Mouse (Mus musculus): ENCODE measurements around the gene P4ha2. TPM values are rescaled to one million over a fixed set of nuclear protein-coding genes. Genes with fewer than 3 reads are reported as not detected.

Gene P4ha2
- polyA plus RNA-seq, 1 experiment from 2014 or later: 69.0 TPM

DNA sequence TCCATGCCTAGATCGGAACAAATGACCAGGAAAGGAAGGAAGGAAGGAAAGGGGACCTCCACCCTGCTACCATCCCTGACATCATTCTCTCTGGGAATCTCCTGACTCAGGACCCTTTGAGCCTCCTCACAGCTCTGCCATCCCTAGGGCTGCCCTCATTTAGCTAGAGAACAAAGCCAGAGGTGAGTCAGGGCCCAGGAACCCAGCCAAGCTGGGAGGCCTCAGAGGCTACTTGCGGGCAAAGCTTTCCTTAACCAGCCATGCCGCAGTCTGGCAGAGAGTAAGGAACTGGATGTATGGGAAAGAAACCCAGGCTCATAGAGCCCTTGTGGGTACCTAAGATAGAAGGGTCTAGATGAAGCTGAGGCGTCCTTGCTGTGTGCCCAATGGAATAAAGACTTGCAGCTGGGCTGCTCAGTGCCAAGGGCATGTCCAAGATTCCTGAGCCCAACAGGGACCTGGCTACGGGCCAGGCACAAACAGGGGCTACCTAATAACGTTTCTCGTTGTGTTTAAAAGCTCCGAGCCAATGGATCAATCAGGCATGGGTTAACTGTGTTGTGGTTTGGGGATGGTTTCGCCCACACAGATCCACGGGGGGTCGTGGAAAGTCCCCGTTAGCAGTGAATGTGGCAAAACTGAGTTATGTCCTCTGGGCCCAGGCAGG lies 37.7 kb upstream of the P4ha2 start:
- peaks cover 64% of the 10 kb centered on the region for H3K4me1 ChIP-seq
- no peak overlapping the region; the same call in 1 of the 2 replicates for H3K27ac ChIP-seq
- no peaks in the 10 kb centered on the region for H3K9me3 ChIP-seq
- 82% methylated on average over 12 of the region's 12 CpGs for WGBS
- H3K27me3 ChIP-seq (ENCODE audit: insufficient read depth, poor library complexity, severe bottlenecking): peaks cover 43% of the 10 kb centered on the region
- DNase-seq (ENCODE audit: low spot score): no peak
- no peak overlapping the region for H3K4me3 ChIP-seq
- H3K36me3 ChIP-seq: no peaks in the 10 kb centered on the region

DNA sequence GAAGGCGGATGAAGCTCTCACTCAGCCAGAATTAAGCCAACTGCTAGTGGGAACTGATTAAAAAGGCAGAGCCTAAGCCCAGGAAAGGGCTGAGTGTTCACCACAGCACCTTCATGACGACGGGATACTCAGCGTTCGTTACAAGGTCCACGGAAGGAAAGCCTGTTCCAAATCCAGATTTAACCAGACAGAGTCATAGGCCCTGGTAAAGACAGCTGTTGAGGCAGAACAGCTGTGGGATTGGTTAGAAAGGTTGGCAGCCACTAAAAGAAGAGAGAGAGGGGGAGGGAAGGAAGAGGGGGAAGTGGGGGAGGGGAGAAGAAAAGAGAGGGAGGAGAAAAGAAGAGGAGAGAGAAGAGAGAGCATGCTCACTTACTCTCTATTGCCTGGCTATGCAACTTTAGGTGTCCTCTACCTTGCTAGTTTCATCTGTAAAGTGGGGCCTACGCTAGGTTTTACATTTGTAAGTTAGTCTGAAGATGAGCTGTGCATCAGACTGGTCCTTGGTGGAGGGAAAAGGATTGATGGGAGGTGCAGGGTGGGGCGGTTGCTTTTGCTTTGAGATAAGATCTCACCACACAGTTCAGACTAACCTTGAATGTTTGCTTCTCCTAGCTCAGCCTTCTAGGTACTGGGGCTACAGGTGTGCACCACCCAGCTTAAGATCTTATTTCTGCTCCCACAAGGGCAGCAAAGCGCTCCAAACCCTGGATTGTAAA lies 37.0 kb upstream of the P4ha2 start:
- Histone ChIP-seq H3K27ac (no peak overlapping the region; the same call in 1 of the 2 replicates), H3K36me3 (no peaks in the 10 kb centered on the region), H3K9me3 (no peaks in the 10 kb centered on the region), H3K27me3 (ENCODE audit: insufficient read depth, poor library complexity, severe bottlenecking) (peaks cover 45% of the 10 kb centered on the region), H3K4me3 (no peak overlapping the region), H3K4me1 (peaks cover 64% of the 10 kb centered on the region)
- 71% methylated on average over 9 of the region's 9 CpGs for WGBS
- no peak for DNase-seq (ENCODE audit: low spot score)

DNA sequence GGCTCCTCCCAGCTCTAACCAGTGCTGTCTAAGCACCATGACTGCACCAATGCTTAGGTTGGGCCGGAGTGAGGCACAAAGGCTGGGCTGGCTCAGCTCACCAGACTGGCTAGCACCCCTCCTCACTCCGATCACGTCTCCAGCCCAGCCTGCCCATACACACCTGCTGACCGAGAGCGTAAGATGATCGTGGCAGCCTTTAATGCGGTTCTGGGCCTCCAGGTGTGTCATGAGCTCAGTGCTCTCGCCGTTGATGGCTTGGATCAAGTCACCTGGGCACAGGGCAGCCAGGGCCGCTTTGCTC lies 36.5 kb upstream of the P4ha2 start:
- Histone ChIP-seq H3K36me3 (no peaks in the 10 kb centered on the region), H3K4me3 (no peak overlapping the region), H3K27ac (no peak overlapping the region), H3K9me3 (no peaks in the 10 kb centered on the region), H3K4me1 (peaks cover 64% of the 10 kb centered on the region), H3K27me3 (ENCODE audit: insufficient read depth, poor library complexity, severe bottlenecking) (peaks cover 51% of the 10 kb centered on the region)
- 87% methylated on average over 10 of the region's 10 CpGs for WGBS
- DNase-seq (ENCODE audit: low spot score): no peak

DNA sequence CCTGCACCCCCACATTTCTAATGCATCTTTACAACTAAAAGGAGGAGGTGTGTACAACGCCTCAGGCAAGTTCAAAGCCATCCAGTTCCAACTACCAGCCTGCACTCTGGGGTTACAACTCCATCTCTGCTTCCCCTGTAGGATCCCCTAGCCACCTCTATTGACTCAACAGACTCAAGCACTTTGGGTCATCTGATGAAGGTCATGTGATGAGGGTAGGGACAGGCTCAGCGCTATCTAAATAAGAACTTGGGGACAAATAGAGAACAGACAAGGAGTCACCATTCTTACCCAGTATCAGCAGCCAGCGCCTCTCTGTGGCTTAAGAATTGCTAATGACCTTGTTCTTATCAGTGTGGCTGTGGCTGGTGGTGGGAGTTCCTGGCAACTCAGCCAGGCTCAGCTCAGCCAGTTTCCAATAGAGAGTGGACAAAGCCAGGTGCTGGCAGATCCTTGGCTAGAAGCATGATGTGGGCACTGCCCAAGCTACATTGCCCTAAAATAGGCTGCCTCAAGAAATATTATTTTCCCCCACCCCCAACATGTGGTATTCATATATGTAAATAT lies 35.4 kb upstream of the P4ha2 start:
- peaks cover 58% of the 10 kb centered on the region for H3K27me3 ChIP-seq (ENCODE audit: insufficient read depth, poor library complexity, severe bottlenecking)
- no peak overlapping the region for H3K4me3 ChIP-seq
- H3K36me3 ChIP-seq: no peaks in the 10 kb centered on the region
- WGBS: 39% methylated on average over 3 of the region's 3 CpGs
- peak overlapping the region; percentile 44; the same call in 1 of the 2 replicates for H3K27ac ChIP-seq
- H3K9me3 ChIP-seq: no peaks in the 10 kb centered on the region
- peaks cover 61% of the 10 kb centered on the region for H3K4me1 ChIP-seq
- no peak for DNase-seq (ENCODE audit: low spot score)

DNA sequence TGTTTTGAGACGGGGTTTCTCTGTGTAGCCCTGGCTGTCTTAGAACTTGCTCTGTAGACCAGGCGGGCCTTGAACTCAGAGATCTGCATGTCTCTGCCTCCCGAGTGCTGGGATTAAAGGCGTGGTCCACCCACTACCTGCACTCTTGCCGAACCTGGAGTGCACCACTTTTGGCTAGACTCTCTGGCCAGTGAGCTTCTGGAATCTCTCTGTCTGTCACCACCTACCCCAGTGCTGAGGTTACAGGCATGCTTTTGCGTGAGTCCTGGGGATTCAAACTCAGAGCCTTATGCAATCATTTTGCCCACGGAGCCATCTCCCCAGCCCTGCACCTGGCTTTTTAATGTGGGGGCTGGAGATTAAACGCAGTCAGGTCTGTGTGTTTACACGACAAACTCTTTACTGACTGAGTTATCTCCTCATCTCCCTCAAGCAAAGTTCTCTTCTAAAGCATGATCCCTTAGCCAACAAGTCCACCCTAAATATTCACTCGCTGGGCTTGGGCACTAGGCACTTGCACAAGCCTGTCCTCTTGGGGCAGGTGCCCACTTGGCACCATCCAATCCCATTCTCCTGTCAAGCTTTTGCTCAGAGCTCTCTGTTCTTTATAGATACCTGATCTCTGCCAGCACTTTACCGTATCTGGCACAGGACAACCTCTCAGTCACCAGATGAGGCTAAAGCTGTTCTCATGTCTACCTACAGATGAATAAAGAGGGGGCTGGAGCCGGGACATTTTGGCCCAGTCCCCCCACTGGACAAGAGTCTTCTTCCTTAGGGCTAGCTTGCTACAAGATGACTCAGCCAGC lies 34.6 kb upstream of the P4ha2 start:
- Histone ChIP-seq H3K4me3 (no peak overlapping the region), H3K9me3 (no peaks in the 10 kb centered on the region), H3K27me3 (ENCODE audit: insufficient read depth, poor library complexity, severe bottlenecking) (peaks cover 59% of the 10 kb centered on the region), H3K36me3 (no peaks in the 10 kb centered on the region), H3K4me1 (peaks cover 53% of the 10 kb centered on the region), H3K27ac (no peak overlapping the region)
- DNase-seq (ENCODE audit: low spot score): no peak
- 68% methylated on average over 12 of the region's 12 CpGs for WGBS

DNA sequence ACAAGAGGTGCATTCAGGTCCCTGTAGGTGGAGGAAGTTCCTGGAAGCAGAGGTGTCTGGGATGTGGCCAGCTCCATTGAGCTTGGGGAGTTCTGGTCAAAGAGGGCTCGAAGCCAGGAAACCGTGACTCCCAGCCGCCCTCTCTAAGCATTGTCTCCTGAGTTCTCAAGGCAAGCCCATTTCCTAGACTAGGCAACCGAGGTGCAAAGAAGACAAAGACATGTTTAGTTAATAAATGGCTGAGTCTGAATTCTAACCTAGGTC lies 34.0 kb upstream of the P4ha2 start:
- Histone ChIP-seq H3K27me3 (ENCODE audit: insufficient read depth, poor library complexity, severe bottlenecking) (peaks cover 61% of the 10 kb centered on the region), H3K4me3 (no peak overlapping the region), H3K4me1 (peaks cover 50% of the 10 kb centered on the region), H3K27ac (no peak overlapping the region), H3K36me3 (no peaks in the 10 kb centered on the region), H3K9me3 (no peaks in the 10 kb centered on the region)
- no peak for DNase-seq (ENCODE audit: low spot score)
- 89% methylated on average over 4 of the region's 4 CpGs for WGBS

DNA sequence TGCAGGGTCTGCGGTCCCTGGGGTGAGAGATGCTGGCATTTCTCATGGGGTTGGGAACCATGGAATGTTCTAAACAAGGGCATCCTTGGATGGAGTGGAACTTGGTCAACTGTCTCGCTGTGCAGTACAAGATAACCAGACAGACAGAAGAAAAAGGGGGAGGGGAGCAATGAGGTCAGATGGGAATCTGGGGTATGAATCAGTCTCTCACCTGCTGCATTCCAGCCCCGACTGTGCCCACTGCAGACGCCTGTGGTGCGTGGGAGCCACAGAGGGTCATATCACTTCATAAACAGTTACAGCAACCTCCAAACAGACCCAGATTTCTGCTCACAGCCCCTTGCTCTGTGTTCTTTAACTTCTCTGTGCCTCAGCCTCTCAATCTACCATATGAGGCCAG lies 33.5 kb upstream of the P4ha2 start:
- peaks cover 62% of the 10 kb centered on the region for H3K27me3 ChIP-seq (ENCODE audit: insufficient read depth, poor library complexity, severe bottlenecking)
- H3K27ac ChIP-seq: no peak overlapping the region
- H3K9me3 ChIP-seq: no peaks in the 10 kb centered on the region
- no peaks in the 10 kb centered on the region for H3K36me3 ChIP-seq
- H3K4me1 ChIP-seq: peaks cover 49% of the 10 kb centered on the region
- WGBS: 63% methylated on average over 5 of the region's 5 CpGs
- no peak overlapping the region for H3K4me3 ChIP-seq
- DNase-seq (ENCODE audit: low spot score): no peak

DNA sequence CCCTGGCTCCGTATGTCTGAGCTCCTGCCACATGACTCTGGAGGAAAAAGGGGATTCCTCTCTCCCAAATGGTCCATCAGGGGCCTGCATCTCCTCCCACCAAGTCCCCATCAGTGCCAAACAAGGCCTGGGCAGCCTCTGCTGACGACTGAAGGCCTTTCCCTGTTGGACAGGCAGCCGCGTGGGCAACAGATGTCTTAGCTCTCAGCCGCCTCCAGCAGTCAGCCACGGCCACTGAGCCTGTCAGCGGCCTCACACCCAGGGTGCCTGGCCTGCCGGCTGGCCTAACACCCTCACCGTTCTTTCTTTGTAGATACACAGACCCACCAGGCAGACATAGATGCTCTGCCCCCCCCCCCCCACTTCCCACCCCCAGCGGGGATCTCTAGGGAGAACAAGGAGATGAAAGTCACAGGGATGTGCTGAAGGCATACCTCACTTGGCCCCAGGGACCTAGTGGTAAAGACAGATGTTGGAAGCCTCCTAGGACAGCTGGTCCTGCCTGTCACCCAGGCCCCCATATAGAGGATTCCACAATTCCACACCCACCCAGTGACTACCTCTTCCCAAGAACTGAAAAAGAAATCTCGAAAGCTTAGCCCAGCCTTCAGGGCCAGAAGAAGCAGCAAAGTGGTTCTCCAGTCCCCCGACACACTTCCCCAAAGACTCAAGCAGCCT lies 32.4 kb upstream of the P4ha2 start:
- Histone ChIP-seq H3K36me3 (no peaks in the 10 kb centered on the region), H3K4me1 (peaks cover 48% of the 10 kb centered on the region), H3K9me3 (no peaks in the 10 kb centered on the region), H3K4me3 (peak overlapping the region; percentile 69; the same call in 1 of the 2 replicates), H3K27ac (peak overlapping the region; percentile 9), H3K27me3 (ENCODE audit: insufficient read depth, poor library complexity, severe bottlenecking) (peaks cover 66% of the 10 kb centered on the region)
- WGBS: 17% methylated on average over 12 of the region's 12 CpGs
- DNase-seq (ENCODE audit: low spot score): peak; percentile 91

DNA sequence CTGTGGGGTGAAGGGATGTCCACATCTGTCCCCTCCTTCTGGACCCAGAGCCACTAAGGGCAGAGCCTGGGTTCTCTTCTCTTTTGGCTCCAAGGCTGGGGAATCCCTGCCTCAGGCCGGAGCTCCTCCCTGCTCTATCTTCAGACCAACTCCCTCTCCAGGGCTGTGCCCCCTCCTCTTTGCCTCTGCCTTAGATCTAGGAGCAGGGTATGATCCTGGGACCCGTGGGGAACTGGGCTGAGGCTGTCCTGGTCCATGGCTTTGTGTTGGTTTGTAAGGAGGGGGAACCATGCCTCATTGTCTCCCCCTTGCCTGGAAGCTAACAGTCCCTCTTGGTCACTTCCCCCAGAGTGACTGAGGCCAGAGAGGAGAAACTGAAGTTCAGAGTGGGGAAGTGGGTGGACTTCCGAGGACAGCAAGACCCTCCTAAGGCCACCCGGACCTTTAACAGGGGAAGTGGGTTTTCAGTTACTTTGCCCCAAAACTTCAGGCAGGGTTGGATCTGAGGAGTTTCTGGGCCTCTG lies 31.8 kb upstream of the P4ha2 start:
- DNase-seq (ENCODE audit: low spot score): no peak
- H3K27ac ChIP-seq: peak overlapping the region; percentile 79
- H3K36me3 ChIP-seq: no peaks in the 10 kb centered on the region
- 23% methylated on average over 4 of the region's 4 CpGs for WGBS
- peak overlapping the region; percentile 69 for H3K4me3 ChIP-seq
- H3K27me3 ChIP-seq (ENCODE audit: insufficient read depth, poor library complexity, severe bottlenecking): peaks cover 66% of the 10 kb centered on the region
- H3K9me3 ChIP-seq: no peaks in the 10 kb centered on the region
- peaks cover 52% of the 10 kb centered on the region for H3K4me1 ChIP-seq

DNA sequence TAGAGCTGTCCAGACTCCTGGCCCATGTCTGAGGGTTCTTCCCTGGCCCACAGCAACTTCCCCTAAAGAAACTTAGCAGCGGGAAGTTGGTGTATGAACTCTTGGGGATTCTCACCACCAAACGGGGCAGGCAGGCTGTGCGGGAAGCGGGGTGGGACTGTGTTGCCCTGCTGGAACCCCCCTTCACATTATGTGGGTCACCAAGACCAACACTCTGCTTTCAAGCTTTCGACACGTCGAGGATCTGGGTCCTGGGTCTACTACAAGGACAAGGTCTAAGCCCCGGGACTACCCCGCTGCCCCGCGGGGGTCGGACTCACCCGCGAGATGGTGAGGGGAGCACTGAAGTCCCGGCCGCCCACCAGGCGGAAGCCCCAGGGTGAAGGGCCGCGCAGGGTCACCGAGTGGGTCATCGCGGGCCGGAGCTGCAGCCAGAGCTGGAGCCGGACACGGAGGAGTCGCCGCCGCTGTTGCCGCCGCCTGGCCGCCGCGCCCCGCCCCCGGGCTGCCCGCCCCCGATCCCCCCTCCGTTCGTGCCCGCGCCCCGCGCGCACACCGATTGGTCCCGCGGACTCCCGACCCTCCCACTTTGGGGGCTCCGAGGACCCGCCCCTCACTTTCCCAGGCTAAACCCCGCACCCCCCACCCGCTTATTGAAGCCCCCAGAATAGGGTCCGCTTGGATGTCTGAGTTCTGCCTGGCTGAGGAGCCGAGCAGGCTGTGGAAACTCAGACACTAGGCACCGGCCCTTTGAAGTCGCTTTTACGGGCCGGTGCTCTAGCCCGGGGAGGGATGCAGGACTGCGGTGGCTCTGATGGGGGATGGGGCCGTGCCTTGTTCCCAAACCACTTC lies 31.1 kb upstream of the P4ha2 start, which contains the start of gene Pdlim4:
Gene Pdlim4 (minus strand): TSS at position 495 of the 852 bp plus-strand sequence.
- Histone ChIP-seq H3K4me3 (peak within 1 kb of the TSS; percentile 69), H3K27ac (peak within 1 kb of the TSS; percentile 79), H3K27me3 (ENCODE audit: insufficient read depth, poor library complexity, severe bottlenecking) (peaks cover 60% of the 10 kb centered on the region), H3K4me1 (peaks cover 56% of the 10 kb centered on the region), H3K36me3 (no peaks in the 10 kb centered on the region), H3K9me3 (no peaks in the 10 kb centered on the region)
- WGBS: 1% methylated on average over 61 of the region's 61 CpGs
- DNase-seq (ENCODE audit: low spot score): no peak

DNA sequence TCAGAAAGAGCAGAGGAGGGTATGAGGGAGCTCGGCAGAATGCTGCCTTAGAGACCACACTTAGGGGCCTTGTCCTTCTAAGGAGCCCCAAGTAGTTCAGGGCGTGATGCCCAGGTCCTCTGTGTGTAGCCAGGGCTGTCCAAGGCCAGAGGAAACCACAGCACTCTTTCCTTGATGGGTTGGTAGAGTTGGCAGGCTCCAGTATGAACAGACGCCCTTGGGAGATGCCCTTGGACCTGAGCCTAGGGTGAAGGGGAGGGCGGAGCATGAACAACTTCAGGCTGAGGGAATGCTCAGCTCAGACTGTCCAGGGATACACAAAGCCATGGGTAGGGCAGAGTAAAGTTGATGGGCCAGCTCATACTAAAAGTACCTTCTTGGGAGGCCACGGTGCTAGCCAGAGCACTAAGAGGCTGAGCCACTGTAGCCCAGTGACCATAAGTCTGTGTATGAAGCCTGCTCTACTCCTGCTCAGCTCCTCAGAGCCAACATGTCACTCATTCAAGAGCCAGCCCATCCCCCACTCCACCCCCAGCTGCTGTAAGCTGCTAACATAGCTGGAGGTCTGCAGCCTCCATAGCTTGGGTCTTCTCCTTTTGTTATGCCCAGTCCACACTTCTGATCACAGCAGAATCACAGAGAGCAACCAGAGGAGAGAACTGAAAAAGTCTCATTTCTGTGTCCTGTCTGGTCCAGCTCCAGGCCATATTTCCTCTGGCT lies 28.0 kb upstream of the P4ha2 start:
- Histone ChIP-seq H3K27me3 (ENCODE audit: insufficient read depth, poor library complexity, severe bottlenecking) (peaks cover 64% of the 10 kb centered on the region), H3K4me3 (no peak overlapping the region), H3K27ac (no peak overlapping the region), H3K9me3 (no peaks in the 10 kb centered on the region), H3K4me1 (peaks cover 40% of the 10 kb centered on the region), H3K36me3 (no peaks in the 10 kb centered on the region)
- no peak for DNase-seq (ENCODE audit: low spot score)
- 79% methylated on average over 5 of the region's 5 CpGs for WGBS
